Mouse (Mus musculus): ENCODE measurements at regions not wholly inside any gene's neighbourhood (a gene's known extent, or its start where the extent isn't known, plus 50 kb on each side); places are given as distances from the start of the nearest gene placed in this dataset.
"Not testable (repeated sequence)": the region's sequence is repeated elsewhere in the genome, so short reads cannot be mapped to it uniquely, and the experiment has no call there.

GRCm38 (mm10) chr1:96626271-96626670 is 245.7 kb downstream of the Slco4c1 start:
- in situ Hi-C loops (cut with MboI, MseI): no loop called here

GRCm38 (mm10) chr1:96625326-96625725 is 246.6 kb downstream of the Slco4c1 start:
- in situ Hi-C loops (cut with MboI, MseI): not testable (repeated sequence)

- in situ Hi-C loops (cut with MboI, MseI): no loop called here
These were observed 275.8 kb downstream of the Slco4c1 start for GRCm38 (mm10) chr1:96596141-96596540.

GRCm38 (mm10) chr1:96569281-96569680 is 302.7 kb downstream of the Slco4c1 start:
- in situ Hi-C loops (cut with MboI, MseI): no loop called here

- in situ Hi-C loops (cut with MboI, MseI): no loop called here
These were observed 308.6 kb downstream of the Slco4c1 start for GRCm38 (mm10) chr1:96563279-96563910.

- in situ Hi-C loops (cut with MboI, MseI): no loop called here
These were observed 315.7 kb downstream of the Slco4c1 start for GRCm38 (mm10) chr1:96556258-96556657.

GRCm38 (mm10) chr1:96519347-96519746 is 352.6 kb downstream of the Slco4c1 start:
- in situ Hi-C loops (cut with MboI, MseI): no loop called here

GRCm38 (mm10) chr1:96501007-96501406 is 371.0 kb downstream of the Slco4c1 start:
- in situ Hi-C loops (cut with MboI, MseI): no loop called here

- in situ Hi-C loops (cut with MboI, MseI): no loop called here
These were observed 389.2 kb downstream of the Slco4c1 start for GRCm38 (mm10) chr1:96482816-96483215.

GRCm38 (mm10) chr1:96450852-96451251 is 421.1 kb downstream of the Slco4c1 start:
- in situ Hi-C loops (cut with MboI, MseI): no loop called here

- in situ Hi-C loops (cut with MboI, MseI): no loop called here
These were observed 426.8 kb downstream of the Slco4c1 start for GRCm38 (mm10) chr1:96445215-96445614.

GRCm38 (mm10) chr1:96433057-96433456 is 438.9 kb downstream of the Slco4c1 start:
- in situ Hi-C loops (cut with MboI, MseI): no loop called here

GRCm38 (mm10) chr1:96423481-96423880 is 448.5 kb downstream of the Slco4c1 start:
- in situ Hi-C loops (cut with MboI, MseI): no loop called here

GRCm38 (mm10) chr1:96410837-96411612 is 460.9 kb downstream of the Slco4c1 start:
- in situ Hi-C loops (cut with MboI, MseI): no loop called here

- in situ Hi-C loops (cut with MboI, MseI): loop anchor here (10.0 kb wide), 1 partner anchor 1403 kb away; no protein-coding TSS in a partner anchor
These were observed 474.0 kb downstream of the Slco4c1 start for GRCm38 (mm10) chr1:96397982-96398381.

- in situ Hi-C loops (cut with MboI, MseI): no loop called here
These were observed 483.6 kb downstream of the Slco4c1 start for GRCm38 (mm10) chr1:96388417-96388816.

GRCm38 (mm10) chr1:96385916-96386315 is 486.1 kb downstream of the Slco4c1 start:
- in situ Hi-C loops (cut with MboI, MseI): no loop called here

GRCm38 (mm10) chr1:96362713-96363441 is 509.1 kb downstream of the Slco4c1 start:
- in situ Hi-C loops (cut with MboI, MseI): no loop called here

GRCm38 (mm10) chr1:96347231-96347630 is 524.7 kb downstream of the Slco4c1 start:
- in situ Hi-C loops (cut with MboI, MseI): no loop called here

GRCm38 (mm10) chr1:96346465-96347002 is 525.4 kb downstream of the Slco4c1 start:
- in situ Hi-C loops (cut with MboI, MseI): no loop called here

- in situ Hi-C loops (cut with MboI, MseI): no loop called here
These were observed 556.2 kb downstream of the Slco4c1 start for GRCm38 (mm10) chr1:96315721-96316120.

- in situ Hi-C loops (cut with MboI, MseI): no loop called here
These were observed 570.7 kb downstream of the Slco4c1 start for GRCm38 (mm10) chr1:96301238-96301637.
